Mouse (Mus musculus) T-helper 1 cell (primary cell): Measurements from ENCODE around the gene Apol7a.

Source experiments
- in situ Hi-C: fragments of 300-600 bp; cut with MboI, MseI; formaldehyde crosslinking; loops from one replicate; pipeline ENCODE4 v1.15.1; 2025; ENCODE audit warnings: high pct_unique_total_duplicates

The Apol7a gene

GRCm38 (mm10) chr15:77377419-77377818 is 21.5 kb downstream of the Apol7a start:
- in situ Hi-C loops = no loop called here

- in situ Hi-C loops = no loop called here
These were observed 22.0 kb downstream of the Apol7a start for GRCm38 (mm10) chr15:77376920-77377319.

- in situ Hi-C loops = no loop called here
These were observed 28.3 kb downstream of the Apol7a start for GRCm38 (mm10) chr15:77370588-77370987.

DNA sequence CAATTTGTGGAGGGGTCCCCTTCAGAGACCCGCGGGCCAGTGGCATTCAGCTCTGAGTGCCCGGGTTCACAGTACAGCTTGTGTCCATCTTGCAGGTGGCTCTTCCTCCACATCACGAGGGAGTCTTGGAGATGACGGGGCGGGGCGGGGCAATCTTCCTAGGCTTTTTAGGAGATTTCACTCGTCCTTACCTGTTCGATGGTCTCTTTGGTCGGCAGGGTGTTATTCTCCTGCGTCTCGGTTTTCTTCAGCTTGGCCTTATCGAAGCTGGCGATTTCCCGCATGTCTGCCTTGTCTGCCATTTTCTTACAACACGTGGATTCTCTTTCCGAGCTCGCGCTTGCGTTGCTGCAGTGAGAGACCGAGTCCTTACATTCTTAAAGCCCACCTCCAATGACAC is 28.9 kb downstream of the Apol7a start:
- in situ Hi-C loops = no loop called here

GRCm38 (mm10) chr15:77368818-77369320 is 30.0 kb downstream of the Apol7a start:
- in situ Hi-C loops = no loop called here

- in situ Hi-C loops = no loop called here
These were observed 30.8 kb downstream of the Apol7a start for GRCm38 (mm10) chr15:77368148-77368547.

DNA sequence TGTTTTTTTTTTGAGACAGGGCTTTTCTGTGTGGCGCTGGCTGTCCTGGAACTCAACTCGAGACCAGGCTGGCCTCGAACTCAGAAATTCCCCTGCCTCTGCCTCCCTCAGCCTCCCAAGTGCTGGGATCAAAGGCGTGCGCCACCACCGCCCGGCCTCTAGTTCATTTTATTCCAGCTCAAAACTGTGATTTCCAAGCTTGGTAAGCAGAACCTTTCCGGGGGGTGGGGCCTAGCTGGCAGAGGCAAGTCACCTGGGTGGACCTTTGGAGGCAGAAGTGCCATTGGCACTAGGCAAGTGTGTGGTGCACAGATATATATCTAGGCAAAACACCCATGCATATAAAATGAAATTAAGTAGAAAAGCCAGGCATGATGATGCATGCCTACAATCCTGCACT is 31.4 kb downstream of the Apol7a start:
- in situ Hi-C loops = no loop called here

DNA sequence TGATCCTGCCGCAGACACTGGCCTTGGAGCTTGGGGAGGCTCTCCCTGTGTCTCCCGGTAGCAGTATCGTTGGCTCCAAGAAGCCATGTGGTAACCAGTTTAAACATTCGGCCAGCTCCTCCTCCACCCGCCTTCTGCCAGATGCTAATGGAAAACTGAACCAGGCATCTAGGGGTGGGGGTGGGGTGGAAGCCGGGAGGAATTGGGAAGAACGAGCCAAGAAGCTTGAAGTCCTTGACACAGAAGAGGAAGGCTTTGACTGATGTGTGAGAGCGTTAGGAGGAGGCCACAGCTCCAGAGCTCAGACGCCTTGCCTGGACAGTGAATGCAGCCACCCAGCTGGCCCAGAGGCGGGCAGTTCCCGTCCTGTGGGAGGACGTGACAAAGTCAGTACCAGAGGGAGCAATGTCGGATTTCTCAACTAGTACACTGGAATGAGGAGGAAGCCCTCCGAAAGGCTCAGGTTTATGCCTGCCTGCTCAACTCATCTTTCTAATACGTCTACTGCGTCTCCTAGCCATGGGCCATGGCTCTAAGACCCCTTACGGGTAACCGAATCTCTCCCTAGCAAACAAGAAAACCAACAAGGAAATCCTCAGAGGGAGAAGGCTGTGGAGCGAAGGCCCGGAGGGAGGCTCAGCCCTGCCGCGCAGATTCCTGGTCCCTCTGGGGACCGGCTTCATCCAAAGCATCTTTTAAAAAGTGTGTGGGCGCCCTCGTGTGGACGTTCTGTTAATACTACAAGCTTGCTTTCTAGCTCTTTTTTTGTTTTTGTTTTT is 32.0 kb downstream of the Apol7a start:
- in situ Hi-C loops = no loop called here

GRCm38 (mm10) chr15:77365700-77366570 is 33.0 kb downstream of the Apol7a start:
- in situ Hi-C loops = no loop called here

- in situ Hi-C loops = no loop called here
These were observed 34.9 kb downstream of the Apol7a start for GRCm38 (mm10) chr15:77364026-77364425.

- in situ Hi-C loops = no loop called here
These were observed 35.3 kb downstream of the Apol7a start for GRCm38 (mm10) chr15:77363578-77363977.

- in situ Hi-C loops = no loop called here
These were observed 36.0 kb downstream of the Apol7a start for GRCm38 (mm10) chr15:77362952-77363351.

GRCm38 (mm10) chr15:77359905-77360304 is 39.0 kb downstream of the Apol7a start:
- in situ Hi-C loops = no loop called here

GRCm38 (mm10) chr15:77359486-77359885 is 39.4 kb downstream of the Apol7a start:
- in situ Hi-C loops = no loop called here

DNA sequence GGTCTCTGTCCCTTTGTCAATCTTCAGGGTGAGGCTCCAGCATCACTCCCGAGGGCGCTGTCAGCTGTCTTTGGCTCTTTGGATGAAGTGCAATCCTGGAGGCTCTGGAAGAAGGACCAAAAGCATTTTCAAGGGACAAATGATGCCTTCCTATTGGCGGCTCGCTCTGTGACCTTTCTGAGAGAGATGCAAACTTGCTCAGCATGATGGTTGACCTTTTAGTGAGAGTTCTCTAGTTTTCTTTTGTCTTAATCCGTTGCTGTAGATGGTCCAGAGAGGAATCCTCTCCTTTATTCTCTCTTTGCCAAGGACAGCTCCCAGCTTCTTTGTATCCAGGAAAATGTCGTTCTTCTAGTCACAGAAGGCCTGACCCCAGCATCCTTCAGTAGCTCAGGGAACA is 39.8 kb downstream of the Apol7a start:
- in situ Hi-C loops = no loop called here

GRCm38 (mm10) chr15:77358320-77359040 is 40.4 kb downstream of the Apol7a start:
- in situ Hi-C loops = no loop called here

- in situ Hi-C loops = no loop called here
These were observed 42.6 kb downstream of the Apol7a start for GRCm38 (mm10) chr15:77356248-77356810.

GRCm38 (mm10) chr15:77354848-77355551 is 43.9 kb downstream of the Apol7a start:
- in situ Hi-C loops = no loop called here

DNA sequence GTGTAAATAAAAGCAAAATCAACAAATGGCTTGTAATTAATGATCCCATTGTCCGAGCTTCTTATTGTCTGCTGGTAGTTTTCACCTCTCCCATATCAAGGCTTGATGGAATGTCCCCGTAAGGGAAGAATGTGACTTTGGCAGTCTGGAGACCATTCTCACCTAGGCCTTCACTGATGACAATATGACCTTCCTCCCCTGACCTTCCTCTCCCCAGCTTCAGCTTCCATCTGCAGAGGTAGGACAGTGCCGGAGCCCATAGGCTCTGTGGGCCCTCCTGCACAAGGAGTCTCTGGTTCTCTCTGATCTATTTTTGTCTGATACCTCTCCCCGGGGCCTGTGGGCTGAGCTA is 44.4 kb downstream of the Apol7a start:
- in situ Hi-C loops = no loop called here

DNA sequence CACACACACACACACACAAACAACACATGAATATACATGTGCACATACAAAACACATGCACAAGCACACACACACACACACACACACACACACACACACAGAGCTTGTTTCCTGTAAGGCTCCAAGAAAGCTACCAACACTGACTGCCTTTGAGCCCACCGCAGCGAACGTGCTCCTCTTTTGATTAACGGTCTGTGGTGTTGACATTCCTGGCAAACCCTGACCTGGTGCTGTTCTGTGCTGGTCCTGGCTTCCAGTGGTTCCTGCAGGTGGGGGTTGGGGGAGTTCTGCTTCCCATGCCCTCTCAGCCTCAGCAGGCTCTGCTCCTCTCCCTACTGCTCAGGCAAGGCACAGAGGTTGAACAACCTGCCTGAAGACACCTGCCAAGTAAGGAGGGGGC is 45.1 kb downstream of the Apol7a start:
- in situ Hi-C loops = no loop called here

GRCm38 (mm10) chr15:77352863-77353262 is 46.0 kb downstream of the Apol7a start:
- in situ Hi-C loops = no loop called here
